Mouse (Mus musculus) heart, postnatal 36 days (tissue): ENCODE data around the gene Ccdc62. TPM values are rescaled to one million over a fixed set of nuclear protein-coding genes. Genes with fewer than 3 reads are reported as not detected.

ENCODE experiments used
- DNase-seq, 2 experiments: peaks; one replicate each; pipeline ENCODE4 v3.0.0; 2021 to 2022
- intact Hi-C: fragments of 180-260 bp; cut with DNase I; formaldehyde crosslinking; loops from one replicate; pipeline ENCODE4 v1.15.1; 2025
- total RNA-seq, 2 experiments: library from RNA; stranded (reverse); gene quantifications; 2 replicates each; pipeline ENCODE4 v1.2.3; 2021

Gene Ccdc62
- total RNA-seq, 2 experiments from 2014 or later: 2.6 to 3.7 TPM

- DNase-seq: no peak
These were observed 3.6 kb downstream of the Ccdc62 start for GRCm38 (mm10) chr5:123933957-123934591.

GRCm38 (mm10) chr5:123935931-123936330 is 5.5 kb downstream of the Ccdc62 start:
- intact Hi-C loops: no loop called here

More at GRCm38 (mm10) chr5:123933957-123934591, 3.6 kb downstream of the Ccdc62 start:
- intact Hi-C loops: no loop called here

DNA sequence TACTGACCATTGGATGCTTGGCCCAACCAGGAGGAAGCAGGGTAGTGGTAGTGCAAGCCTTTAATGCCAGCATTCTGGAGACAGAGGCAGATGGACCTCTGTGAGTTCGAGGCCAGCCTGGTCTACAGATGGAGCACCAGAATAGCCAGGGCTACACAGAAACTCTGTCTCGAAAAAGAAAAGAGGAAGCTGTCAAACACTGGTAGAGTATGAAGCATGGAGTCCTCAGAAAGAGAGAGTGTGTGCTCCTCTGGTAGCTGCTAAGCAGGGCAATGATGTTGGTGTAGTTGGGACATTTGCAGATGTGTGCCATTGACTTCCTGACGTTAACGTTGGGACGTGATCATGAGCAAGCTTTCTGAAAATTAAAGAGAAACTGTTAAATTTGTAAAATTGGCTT is 8.0 kb downstream of the Ccdc62 start:
- intact Hi-C loops: no loop called here
- no peak for DNase-seq

More at GRCm38 (mm10) chr5:123935931-123936330, 5.5 kb downstream of the Ccdc62 start:
- DNase-seq: no peak

- intact Hi-C loops: loop anchor here (2.0 kb wide), 1 partner anchor 138 kb away; no protein-coding TSS in a partner anchor
- DNase-seq: no peak
These were observed 16.1 kb downstream of the Ccdc62 start for GRCm38 (mm10) chr5:123946546-123946945.

GRCm38 (mm10) chr5:123947041-123947761 is 16.7 kb downstream of the Ccdc62 start:
- DNase-seq: peak in 1 of 2 experiments; percentile 29
- intact Hi-C loops: loop anchor here (1.0 to 2.0 kb wide), 2 partner anchors 45 to 138 kb away; no protein-coding TSS in a partner anchor

DNA sequence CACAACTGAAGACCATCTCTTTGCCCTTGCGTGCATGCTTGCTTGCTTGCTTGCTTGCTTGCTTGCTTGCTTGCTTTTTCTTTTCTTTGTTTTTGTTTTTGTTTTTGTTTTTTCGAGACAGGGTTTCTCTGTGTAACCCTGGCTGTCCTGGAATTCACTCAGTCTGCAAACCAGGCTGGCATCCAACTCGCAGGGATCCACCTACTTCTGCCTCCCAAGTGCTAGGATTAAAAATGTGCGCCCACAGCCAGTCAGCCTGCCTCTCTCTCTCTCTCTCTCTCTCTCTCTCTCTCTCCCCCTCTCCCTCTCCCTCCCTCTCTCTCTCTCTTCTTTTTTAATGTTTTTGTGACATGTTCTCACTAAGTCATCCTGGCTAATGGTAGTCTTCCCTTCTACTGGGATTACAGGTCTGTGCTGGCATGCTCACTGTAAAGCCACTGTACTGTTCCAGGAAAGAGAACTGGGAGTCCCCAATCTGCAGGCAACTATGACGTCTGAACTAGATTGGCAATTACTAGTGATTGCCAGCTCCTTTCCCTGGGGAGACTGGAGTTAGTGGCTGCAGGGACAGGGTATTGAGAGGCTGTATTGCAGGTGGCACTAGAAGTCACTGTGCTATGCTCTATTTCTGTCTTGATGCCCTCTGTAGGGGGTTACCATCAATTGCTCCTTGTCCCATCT is 22.0 kb downstream of the Ccdc62 start:
- intact Hi-C loops: no loop called here
- no peak for DNase-seq

- no peak for DNase-seq
- intact Hi-C loops: no loop called here
These were observed 26.7 kb downstream of the Ccdc62 start for GRCm38 (mm10) chr5:123957213-123957612.

- intact Hi-C loops: no loop called here
- DNase-seq: no peak
These were observed 28.5 kb downstream of the Ccdc62 start for GRCm38 (mm10) chr5:123959018-123959417.

DNA sequence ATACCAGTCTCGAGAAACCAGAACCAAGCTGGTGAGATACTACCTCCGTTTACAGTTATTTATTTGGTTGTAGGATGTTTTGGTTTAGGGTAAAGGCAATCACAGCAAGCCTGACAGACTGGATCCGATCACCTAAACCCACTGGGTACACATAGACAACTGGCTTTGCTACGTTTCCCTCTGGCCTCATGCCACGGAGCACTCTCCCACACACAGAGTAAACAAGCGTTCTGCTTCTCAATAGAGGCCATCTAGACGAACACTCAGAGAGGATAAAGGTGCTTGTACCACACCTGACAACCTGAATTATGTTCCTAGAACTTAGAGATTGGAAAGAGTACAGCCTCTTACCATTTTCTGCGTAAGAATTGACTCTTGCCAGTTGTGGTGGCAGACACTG is 29.6 kb downstream of the Ccdc62 start:
- no peak for DNase-seq
- intact Hi-C loops: no loop called here

- DNase-seq: no peak
- intact Hi-C loops: no loop called here
These were observed 30.6 kb downstream of the Ccdc62 start for GRCm38 (mm10) chr5:123961046-123961445.

GRCm38 (mm10) chr5:123964208-123964607 is 33.7 kb downstream of the Ccdc62 start:
- no peak for DNase-seq
- intact Hi-C loops: no loop called here

GRCm38 (mm10) chr5:123966759-123967158 is 36.3 kb downstream of the Ccdc62 start:
- intact Hi-C loops: no loop called here
- no peak for DNase-seq

DNA sequence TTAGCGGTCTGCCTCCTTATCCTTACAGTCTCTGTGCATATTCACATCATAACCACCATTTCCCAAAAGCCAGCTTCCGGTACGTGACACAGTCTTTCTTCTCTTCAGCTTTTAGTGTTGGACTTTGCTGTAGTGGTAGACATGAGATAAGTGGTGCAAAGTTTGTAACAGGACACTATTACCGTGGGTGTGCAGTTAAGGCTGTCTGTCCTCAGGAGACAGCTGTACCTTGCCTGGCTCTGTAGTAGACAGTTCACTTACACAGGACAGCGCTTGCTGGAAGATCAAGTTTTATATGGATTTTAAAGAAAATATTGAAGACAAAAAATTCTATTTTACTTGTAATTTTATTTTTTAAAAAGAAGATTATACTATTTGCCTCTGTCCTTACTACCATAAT is 38.0 kb downstream of the Ccdc62 start:
- intact Hi-C loops: no loop called here
- no peak for DNase-seq

DNA sequence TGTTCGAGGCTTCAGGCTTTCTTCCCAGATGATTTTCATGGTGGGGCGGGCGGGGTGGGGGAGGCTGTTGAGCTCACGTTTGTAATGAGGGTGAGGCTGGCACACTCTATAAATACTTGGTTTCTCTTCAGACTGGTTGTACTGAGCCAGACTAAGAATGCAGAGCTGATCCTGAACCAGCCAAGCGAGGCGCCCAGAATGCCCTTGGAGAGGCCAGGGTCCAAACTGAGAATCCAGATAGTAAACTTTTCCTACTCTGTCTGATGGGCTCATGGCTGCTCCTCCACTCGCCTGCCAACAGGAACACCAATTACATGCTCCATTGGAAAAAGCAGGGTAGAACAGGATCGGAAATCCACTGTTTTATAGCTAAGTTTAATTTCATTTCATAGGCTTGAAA is 38.7 kb downstream of the Ccdc62 start:
- intact Hi-C loops: no loop called here
- no peak for DNase-seq

- intact Hi-C loops: loop anchor here (2.0 kb wide), 1 partner anchor 22 kb away; no protein-coding TSS in a partner anchor
- DNase-seq: no peak
These were observed 40.1 kb downstream of the Ccdc62 start for GRCm38 (mm10) chr5:123970576-123970975.

DNA sequence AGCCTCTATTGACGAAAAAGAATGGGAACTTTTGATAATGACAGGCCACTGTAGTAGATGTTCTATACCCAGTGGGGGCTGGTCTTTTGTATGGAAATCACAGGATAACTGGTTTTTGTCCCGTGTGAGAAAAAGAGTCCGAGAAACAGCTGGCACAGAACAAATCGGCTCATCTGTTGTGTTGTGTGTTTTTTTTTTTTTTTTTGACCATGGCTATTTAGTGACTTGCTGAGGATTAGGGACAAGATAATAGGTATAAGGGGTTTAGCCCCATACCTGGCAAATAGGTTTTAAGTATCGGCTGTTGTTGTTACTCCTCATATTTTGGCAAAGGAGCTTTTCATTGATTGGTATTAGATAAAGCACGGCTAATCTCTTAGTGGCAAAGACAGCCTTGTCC is 42.0 kb downstream of the Ccdc62 start:
- intact Hi-C loops: no loop called here

GRCm38 (mm10) chr5:123973299-123974178 is 43.1 kb downstream of the Ccdc62 start, which contains the start of gene Hip1r:
TSS of gene Hip1r (plus strand) at chr5:123973628.
- intact Hi-C loops: loop anchor here (1.0 kb wide), 1 partner anchor 19 kb away; no protein-coding TSS in a partner anchor

More for the DNA sequence above, 42.0 kb downstream of the Ccdc62 start:
- no peak for DNase-seq

DNA sequence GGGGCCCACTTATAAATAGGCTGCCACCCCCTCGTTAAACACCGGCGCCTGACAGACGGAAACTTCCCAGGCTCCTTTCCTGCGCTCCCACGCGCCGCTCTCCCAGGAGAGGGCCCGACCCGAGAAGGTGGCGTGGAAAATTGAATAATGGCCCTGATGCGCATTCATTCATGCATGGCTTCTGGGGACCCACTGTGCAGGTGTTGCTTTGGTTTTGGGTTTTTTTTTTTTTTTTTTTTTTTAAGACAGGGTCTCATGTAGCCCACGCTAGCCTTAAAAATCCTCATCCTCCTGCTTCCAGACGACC is 43.7 kb downstream of the Ccdc62 start:
- no peak for DNase-seq
- intact Hi-C loops: loop anchor here (1.0 kb wide), 1 partner anchor 18 kb away; no protein-coding TSS in a partner anchor

More at GRCm38 (mm10) chr5:123973299-123974178, 43.1 kb downstream of the Ccdc62 start, which contains the start of gene Hip1r:
- peak; percentile 77 to 79 for DNase-seq

GRCm38 (mm10) chr5:123974616-123975111 is 44.2 kb downstream of the Ccdc62 start:
- DNase-seq: no peak
- intact Hi-C loops: loop anchor here (1.0 kb wide), 1 partner anchor 18 kb away; no protein-coding TSS in a partner anchor

DNA sequence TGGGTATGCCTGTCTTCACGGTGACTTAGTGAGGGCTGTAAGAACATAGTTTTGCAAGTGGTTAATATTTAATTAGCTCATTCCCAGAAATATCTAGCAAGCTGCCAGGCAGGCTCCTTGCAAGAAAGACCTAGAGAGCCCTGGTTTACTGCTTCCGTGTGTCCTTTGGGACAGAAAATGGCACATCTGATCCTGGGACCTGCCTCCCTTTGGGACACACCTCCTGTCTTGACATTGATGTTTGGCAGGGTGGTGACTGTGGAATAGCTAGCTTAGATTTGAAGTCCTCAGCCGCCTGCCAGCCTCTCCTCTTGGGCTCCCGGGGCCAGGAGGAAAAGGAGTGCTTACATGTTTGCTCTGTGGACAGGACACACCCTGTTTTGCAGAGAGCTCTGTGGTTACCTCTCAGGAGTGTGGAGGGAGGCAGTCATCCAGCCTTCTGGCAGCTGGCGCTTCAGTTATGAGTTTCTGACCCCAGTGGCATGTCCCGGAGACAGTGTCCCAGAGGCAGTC is 45.2 kb downstream of the Ccdc62 start:
- no peak for DNase-seq

More for the DNA sequence above, 45.2 kb downstream of the Ccdc62 start:
- intact Hi-C loops: no loop called here
